Mouse (Mus musculus) spleen, adult 2 months (tissue): Measurements from ENCODE around the gene Tapbpl.

Experiments
- CTCF ChIP-seq: fragments of 200-500 bp; IDR thresholded peaks from 2 replicates; pipeline ENCODE4 v1.5.1; 2011; ENCODE audit warnings: mild to moderate bottlenecking, inconsistent platforms; ENCODE audit not compliant: insufficient read depth, insufficient read length, insufficient replicate concordance; ENCODE audit errors: extremely low read depth
- POLR2A ChIP-seq: fragments of 200-500 bp; IDR thresholded peaks from 2 replicates; pipeline ENCODE4 v1.6.1; 2011; ENCODE audit warnings: low read depth, low read length, inconsistent platforms

- peak; percentile 92; the same call in 1 of the 2 replicates for TF ChIP-seq CTCF
- TF ChIP-seq POLR2A = no peak
Observed at GRCm38 (mm10) chr6:125271455-125272227, 40.0 kb upstream of the Tapbpl start.
